Mouse (Mus musculus) lung, embryonic 16.5 days (tissue): ENCODE data around the gene Rgs16. TPM values are rescaled to one million over a fixed set of nuclear protein-coding genes. Genes with fewer than 3 reads are reported as not detected.
"Not testable (repeated sequence)": the region's sequence is repeated elsewhere in the genome, so short reads cannot be mapped to it uniquely, and the experiment has no call there.

Experiments used
- ATAC-seq: fragments of 200-750 bp; cut with Nextera tagmentation; 2 replicates; pipeline ENCODE4 v1.8.0; 2017; ENCODE audit warnings: low read depth, mild to moderate bottlenecking, moderate library complexity
- H3K27ac ChIP-seq: fragments of 300-500 bp; sonication (generic); 2 replicates; pipeline ENCODE4 v1.5.1; 2014; ENCODE audit warnings: mild to moderate bottlenecking, control low read depth, low read length
- H3K27me3 ChIP-seq: fragments of 300-500 bp; sonication (generic); 2 replicates; pipeline ENCODE4 v1.6.1; 2014; ENCODE audit warnings: low read depth, low read length, mixed read lengths; ENCODE audit not compliant: control insufficient read depth, insufficient read depth
- H3K36me3 ChIP-seq: fragments of 300-500 bp; sonication (generic); 2 replicates; pipeline ENCODE4 v1.6.1; 2014; ENCODE audit warnings: low read length; ENCODE audit not compliant: control insufficient read depth, insufficient read depth
- H3K4me1 ChIP-seq: fragments of 300-500 bp; sonication (generic); replicated peaks from 2 replicates; pipeline ENCODE4 v1.6.1; 2014; ENCODE audit warnings: low read length, mixed read lengths; ENCODE audit not compliant: control insufficient read depth, insufficient read depth
- H3K4me2 ChIP-seq: fragments of 300-500 bp; sonication (generic); 2 replicates; pipeline ENCODE4 v1.6.1; 2014; ENCODE audit warnings: low read depth, low read length, control low read depth
- H3K4me3 ChIP-seq: fragments of 300-500 bp; sonication (generic); 2 replicates; pipeline ENCODE4 v1.5.1; 2014; ENCODE audit warnings: mild to moderate bottlenecking, low read length, control low read depth
- H3K9ac ChIP-seq: fragments of 300-500 bp; sonication (generic); 2 replicates; pipeline ENCODE4 v1.6.1; 2014; ENCODE audit warnings: low read length, control low read depth
- H3K9me3 ChIP-seq: fragments of 300-500 bp; sonication (generic); 2 replicates; pipeline ENCODE4 v1.6.1; 2016; ENCODE audit warnings: low read length; ENCODE audit not compliant: control insufficient read depth
- WGBS: fragments of 180-500 bp; shearing (Covaris S2); extraction: QIAGEN DNeasy Blood & Tissue Kit; methylation state at CpG from one replicate; pipeline ENCODE4 v1.1.7; 2014; 5-methylcytosine and 5-hydroxymethylcytosine counted together
- polyA plus RNA-seq: library from polyadenylated mRNA; unstranded; fragments of >200 nt; fragmentation: Nextera tagmentation; extraction: Ambion mirVana; gene quantifications from 2 replicates; pipeline ENCODE4 v1.2.1, GENCODE M21; 2015

Gene Rgs16
- polyA plus RNA-seq, 1 experiment from 2014 or later: 1.9 TPM

- H3K9me3 ChIP-seq: no peaks in the 10 kb centered on the region
- H3K27me3 ChIP-seq: no peaks in the 10 kb centered on the region
- 47% methylated on average over 25 of the region's 25 CpGs for WGBS
- no peaks in the 10 kb centered on the region for H3K36me3 ChIP-seq
- H3K4me1 ChIP-seq: peaks cover 16% of the 10 kb centered on the region
- no peak overlapping the region for H3K27ac ChIP-seq
- no peak overlapping the region for H3K9ac ChIP-seq
- no peak for ATAC-seq
- H3K4me3 ChIP-seq: peak overlapping the region; percentile 9; the same call in 1 of the 2 replicates
- H3K4me2 ChIP-seq: peak overlapping the region; percentile 1
Observed at GRCm38 (mm10) chr1:153753725-153754464, 13.7 kb downstream of the Rgs16 start.

- Histone ChIP-seq H3K4me3 (no peak overlapping the region), H3K27ac (no peak overlapping the region), H3K27me3 (no peaks in the 10 kb centered on the region), H3K36me3 (no peaks in the 10 kb centered on the region), H3K4me1 (no peaks in the 10 kb centered on the region), H3K9ac (no peak overlapping the region), H3K9me3 (no peaks in the 10 kb centered on the region), H3K4me2 (no peak overlapping the region)
- ATAC-seq: no peak
- WGBS: 81% methylated on average over 11 of the region's 11 CpGs
Observed at GRCm38 (mm10) chr1:153764136-153764535, 24.0 kb downstream of the Rgs16 start.

- WGBS: 56% methylated on average over 8 of the region's 8 CpGs
- Histone ChIP-seq H3K36me3 (no peaks in the 10 kb centered on the region), H3K9me3 (no peaks in the 10 kb centered on the region), H3K4me1 (no peaks in the 10 kb centered on the region), H3K27me3 (no peaks in the 10 kb centered on the region), H3K4me2 (no peak overlapping the region), H3K4me3 (no peak overlapping the region), H3K27ac (no peak overlapping the region), H3K9ac (no peak overlapping the region)
- ATAC-seq: no peak
Observed at GRCm38 (mm10) chr1:153766298-153766697, 26.1 kb downstream of the Rgs16 start.

GRCm38 (mm10) chr1:153767281-153767680 is 27.1 kb downstream of the Rgs16 start:
- Histone ChIP-seq H3K4me1 (no peaks in the 10 kb centered on the region), H3K9ac (no peak overlapping the region), H3K27me3 (no peaks in the 10 kb centered on the region), H3K27ac (no peak overlapping the region), H3K4me3 (no peak overlapping the region), H3K4me2 (no peak overlapping the region), H3K9me3 (no peaks in the 10 kb centered on the region), H3K36me3 (no peaks in the 10 kb centered on the region)
- 81% methylated on average over 1 of the region's 1 CpGs for WGBS
- no peak for ATAC-seq

GRCm38 (mm10) chr1:153768465-153768864 is 28.3 kb downstream of the Rgs16 start:
- no peaks in the 10 kb centered on the region for H3K9me3 ChIP-seq
- ATAC-seq: no peak
- no peak overlapping the region for H3K4me3 ChIP-seq
- H3K9ac ChIP-seq: no peak overlapping the region
- WGBS: 68% methylated on average over 5 of the region's 5 CpGs
- H3K4me2 ChIP-seq: no peak overlapping the region
- H3K4me1 ChIP-seq: no peaks in the 10 kb centered on the region
- no peaks in the 10 kb centered on the region for H3K27me3 ChIP-seq
- no peaks in the 10 kb centered on the region for H3K36me3 ChIP-seq
- no peak overlapping the region for H3K27ac ChIP-seq

GRCm38 (mm10) chr1:153769571-153769970 is 29.4 kb downstream of the Rgs16 start:
- H3K4me2 ChIP-seq, H3K4me3 ChIP-seq, H3K4me1 ChIP-seq, H3K27me3 ChIP-seq, H3K9me3 ChIP-seq, H3K36me3 ChIP-seq, H3K9ac ChIP-seq, H3K27ac ChIP-seq, ATAC-seq: not testable (repeated sequence)
- 55% methylated on average over 6 of the region's 6 CpGs for WGBS

- ATAC-seq: no peak
Observed at GRCm38 (mm10) chr1:153769998-153770775, 30.0 kb downstream of the Rgs16 start.

GRCm38 (mm10) chr1:153770776-153771167 is 30.6 kb downstream of the Rgs16 start:
- no peaks in the 10 kb centered on the region for H3K9me3 ChIP-seq
- H3K27me3 ChIP-seq: no peaks in the 10 kb centered on the region
- no peak overlapping the region for H3K27ac ChIP-seq
- H3K9ac ChIP-seq: no peak overlapping the region
- H3K36me3 ChIP-seq: no peaks in the 10 kb centered on the region
- H3K4me2 ChIP-seq: no peak overlapping the region
- ATAC-seq: no peak
- no peak overlapping the region for H3K4me3 ChIP-seq
- H3K4me1 ChIP-seq: no peaks in the 10 kb centered on the region
- WGBS: 100% methylated on average over 1 of the region's 1 CpGs

More at GRCm38 (mm10) chr1:153769998-153770775, 30.0 kb downstream of the Rgs16 start:
- Histone ChIP-seq H3K9me3 (no peaks in the 10 kb centered on the region), H3K4me3 (no peak overlapping the region), H3K9ac (no peak overlapping the region), H3K27me3 (no peaks in the 10 kb centered on the region), H3K27ac (no peak overlapping the region), H3K4me2 (no peak overlapping the region), H3K4me1 (no peaks in the 10 kb centered on the region), H3K36me3 (no peaks in the 10 kb centered on the region)
- WGBS: 55% methylated on average over 10 of the region's 10 CpGs

- no peaks in the 10 kb centered on the region for H3K27me3 ChIP-seq
- 81% methylated on average over 6 of the region's 6 CpGs for WGBS
- H3K9ac ChIP-seq: no peak overlapping the region
- H3K4me2 ChIP-seq: no peak overlapping the region
- no peak overlapping the region for H3K4me3 ChIP-seq
- no peaks in the 10 kb centered on the region for H3K9me3 ChIP-seq
- H3K4me1 ChIP-seq: no peaks in the 10 kb centered on the region
- ATAC-seq: no peak
- no peak overlapping the region for H3K27ac ChIP-seq
- H3K36me3 ChIP-seq: no peaks in the 10 kb centered on the region
Observed at GRCm38 (mm10) chr1:153775174-153775573, 35.0 kb downstream of the Rgs16 start.
